Mouse (Mus musculus): Measurements from ENCODE around the gene Cep135.

Cep135 gene

GRCm38 (mm10) chr5:76684658-76685605, 96.4 kb downstream of the Cep135 start:
- no peak for DNase-seq

GRCm38 (mm10) chr5:76687961-76688600, 99.6 kb downstream of the Cep135 start:
- DNase-seq, result no peak

GRCm38 (mm10) chr5:76688643-76689042, 100.1 kb downstream of the Cep135 start:
- DNase-seq, result no peak

- no peak for DNase-seq
Measured at GRCm38 (mm10) chr5:76690177-76690593, 101.7 kb downstream of the Cep135 start.

- DNase-seq, result no peak
Measured at GRCm38 (mm10) chr5:76691251-76691650, 102.8 kb downstream of the Cep135 start.

DNA sequence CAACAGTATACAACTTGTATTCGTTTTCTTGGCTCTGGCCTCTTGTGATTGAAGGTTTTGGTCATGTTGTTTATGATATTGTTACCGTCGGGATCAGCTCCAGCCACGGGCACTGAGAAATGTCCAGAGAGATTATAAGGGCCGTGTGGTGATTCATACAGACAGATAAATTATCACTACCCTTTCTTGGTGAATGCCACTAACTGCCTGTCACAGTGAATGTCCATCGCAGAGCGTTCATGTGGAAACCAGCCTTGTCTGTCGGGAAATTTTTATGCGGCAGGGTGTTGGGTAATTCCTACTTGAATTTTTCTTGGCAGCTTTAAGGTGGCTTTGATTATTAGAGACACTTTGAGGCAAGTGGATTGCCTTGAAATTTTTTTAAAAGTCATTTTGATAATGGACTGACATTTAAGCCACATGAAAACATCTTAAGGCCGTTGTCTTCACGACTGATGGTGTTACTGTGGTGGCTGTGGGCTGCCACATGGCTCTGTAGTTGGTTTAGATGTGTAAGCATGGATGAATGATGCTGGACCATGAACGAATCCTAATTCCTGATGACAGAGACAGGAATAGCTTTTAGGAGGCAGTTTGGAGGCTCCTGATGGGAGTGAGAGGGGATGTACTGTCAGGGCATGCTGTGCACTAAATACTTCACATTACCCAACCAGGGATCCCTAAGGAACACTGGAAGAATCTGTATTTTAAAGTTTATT, 103.4 kb downstream of the Cep135 start:
- no peak for DNase-seq

Measured in thymus, postnatal 14 days (tissue).